ENCODE assay signal across 8 mouse cellular contexts in the genomic region with DNA sequence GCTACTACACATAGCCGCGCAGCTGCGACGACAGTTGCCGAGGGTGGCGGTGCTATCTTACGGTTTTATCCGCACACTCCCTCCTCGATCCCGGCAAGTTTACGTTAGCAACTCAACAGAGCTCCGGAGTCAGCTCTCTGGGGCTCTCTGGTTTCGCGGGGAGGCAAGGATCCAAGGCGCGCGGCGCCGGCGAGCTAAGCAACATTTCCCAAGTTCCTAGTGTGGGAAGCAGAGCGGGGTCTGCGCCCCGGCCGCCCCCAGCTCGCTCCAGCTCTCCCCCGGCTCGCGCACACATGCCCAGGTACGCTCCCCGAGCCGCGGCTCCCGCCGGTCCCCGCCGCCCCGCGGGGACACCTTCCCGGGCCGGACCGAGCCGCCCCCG. TPM values are rescaled to one million over a fixed set of nuclear protein-coding genes. Genes with fewer than 3 reads are reported as not detected.
A peak's percentile ranks its signal among the peaks of the same experiment; 100 is the strongest.
DNase-seq lines count a peak whose midpoint lies in the region; ATAC-seq and TF ChIP-seq lines count a peak whose summit lies in the region.

No protein-coding gene starts in this region.

- H3K4me2 ChIP-seq in forebrain, embryonic 14.5 days (ENCODE audit: low read length): peak overlapping the region; percentile 74
- peak overlapping the region; percentile 88 for H3K4me2 ChIP-seq in hindbrain, embryonic 16.5 days (ENCODE audit: low read length)
- peak overlapping the region; percentile 85 for H3K4me2 ChIP-seq in liver, postnatal 0 days (ENCODE audit: low read depth, low read length)

- no peaks in the 10 kb centered on the region for H3K36me3 ChIP-seq in forebrain, embryonic 14.5 days (ENCODE audit: control insufficient read depth, insufficient read depth, low read length)
- no peaks in the 10 kb centered on the region for H3K36me3 ChIP-seq in hindbrain, embryonic 16.5 days (ENCODE audit: control insufficient read depth, insufficient read depth, low read length)
- H3K36me3 ChIP-seq in liver, postnatal 0 days (replicated peaks; ENCODE audit: insufficient read depth, low read length): no peaks in the 10 kb centered on the region

- peak overlapping the region; percentile 98 for H3K4me3 ChIP-seq in lung, adult 2 months (replicated peaks; ENCODE audit: extremely low read depth, low read depth, low read length)
- H3K4me3 ChIP-seq in forebrain, embryonic 14.5 days (ENCODE audit: low read depth, low read length): peak overlapping the region; percentile 88
- peak overlapping the region; percentile 76 for H3K4me3 ChIP-seq in hindbrain, embryonic 16.5 days (ENCODE audit: low read length)
- H3K4me3 ChIP-seq in liver, postnatal 0 days (ENCODE audit: low read depth, low read length): peak overlapping the region; percentile 83

- peak; percentile 72 for DNase-seq in lung, adult 2 months
- DNase-seq in lung, postnatal 25 days (ENCODE audit: low spot score): no peak
- peak; percentile 60 for DNase-seq in adipocyte (ENCODE audit: low spot score)
- DNase-seq in forebrain, embryonic 14.5 days (ENCODE audit: low spot score): peak; percentile 44
- no peak for DNase-seq in liver, postnatal 0 days
- peak; percentile 40 to 54 for DNase-seq in right cerebral cortex, postnatal 10 days (ENCODE audit: low spot score in 2 of 2)
- no peak for DNase-seq in cerebellum, adult 11 months

- peak; percentile 60 for ATAC-seq in forebrain, embryonic 14.5 days
- peak; percentile 71 for ATAC-seq in hindbrain, embryonic 16.5 days
- peak; percentile 59 for ATAC-seq in liver, postnatal 0 days

- TF ChIP-seq EP300 in liver, postnatal 0 days (IDR thresholded peaks at IDR 0.05; ENCODE audit: low read depth): no peak

- H3K9ac ChIP-seq in forebrain, embryonic 14.5 days (ENCODE audit: low read length): peak overlapping the region; percentile 79
- peak overlapping the region; percentile 80 for H3K9ac ChIP-seq in hindbrain, embryonic 16.5 days (ENCODE audit: low read depth, low read length)
- H3K9ac ChIP-seq in liver, postnatal 0 days (replicated peaks): peak overlapping the region; percentile 95

- no peaks in the 10 kb centered on the region for H3K9me3 ChIP-seq in forebrain, embryonic 14.5 days (replicated peaks; ENCODE audit: control insufficient read depth, low read length)
- no peaks in the 10 kb centered on the region for H3K9me3 ChIP-seq in hindbrain, embryonic 16.5 days (ENCODE audit: control insufficient read depth, low read length)
- no peaks in the 10 kb centered on the region for H3K9me3 ChIP-seq in liver, postnatal 0 days (ENCODE audit: low read length)

- H3K4me1 ChIP-seq in lung, adult 2 months (ENCODE audit: control insufficient read depth, insufficient read depth, low read length): peaks cover 30% of the 10 kb centered on the region
- 0 out of 2 replicates have a peak, but pooled peaks cover 3% of the 10 kb centered on the region for H3K4me1 ChIP-seq in forebrain, embryonic 14.5 days (ENCODE audit: control insufficient read depth, insufficient read depth, low read length)
- H3K4me1 ChIP-seq in hindbrain, embryonic 16.5 days (ENCODE audit: control insufficient read depth, insufficient read depth, low read depth, low read length): peaks cover 11% of the 10 kb centered on the region
- H3K4me1 ChIP-seq in liver, postnatal 0 days (ENCODE audit: insufficient read depth): peaks cover 31% of the 10 kb centered on the region

- no peaks in the 10 kb centered on the region for H3K27me3 ChIP-seq in forebrain, embryonic 14.5 days (replicated peaks; ENCODE audit: control insufficient read depth, insufficient read depth, low read length)
- H3K27me3 ChIP-seq in hindbrain, embryonic 16.5 days (replicated peaks; ENCODE audit: control insufficient read depth, insufficient read depth, low read length): no peaks in the 10 kb centered on the region
- H3K27me3 ChIP-seq in liver, postnatal 0 days (ENCODE audit: insufficient read depth, low read length): no peaks in the 10 kb centered on the region

- under 1% methylated on average over 27 of the region's 43 CpGs for WGBS in lung, adult 2 months
- under 1% methylated on average over 38 of the region's 43 CpGs for WGBS in forebrain, embryonic 14.5 days
- WGBS in hindbrain, embryonic 16.5 days: under 1% methylated on average over 29 of the region's 43 CpGs
- WGBS in liver, postnatal 0 days (ENCODE audit: insufficient replicate concordance): 2% methylated on average over 42 of the region's 43 CpGs

- no peak; the same call in 1 of the 2 replicates for TF ChIP-seq POLR2A in lung, adult 2 months (IDR thresholded peaks at IDR 0.05; ENCODE audit: borderline replicate concordance, extremely low read depth, low read depth, low read length)

- peak overlapping the region; percentile 95 for H3K27ac ChIP-seq in forebrain, embryonic 14.5 days (ENCODE audit: low read depth, low read length)
- peak overlapping the region; percentile 93 for H3K27ac ChIP-seq in hindbrain, embryonic 16.5 days (ENCODE audit: low read depth, low read length)
- H3K27ac ChIP-seq in liver, postnatal 0 days (ENCODE audit: low read depth): peak overlapping the region; percentile 99

- TF ChIP-seq CTCF in lung, adult 2 months (IDR thresholded peaks at IDR 0.05; ENCODE audit: insufficient read depth, low read length): no peak
- TF ChIP-seq CTCF in liver, postnatal 0 days (IDR thresholded peaks at IDR 0.05; ENCODE audit: low read depth): no peak

RNA-seq across cellular contexts. Expression of a gene that starts 0.7 kb away (rescaled TPM):
- 6.3 and 18.6 TPM in 2 replicates for polyA plus RNA-seq in lung, adult 2 months (2012; rRNA removed)
- 0.82 and 1.0 TPM in 2 replicates for polyA plus RNA-seq in forebrain, embryonic 14.5 days (2014; fragmentation: Nextera tagmentation; extraction: Ambion mirVana)
- 0.91 and 2.7 TPM in 2 replicates for polyA plus RNA-seq in hindbrain, embryonic 16.5 days (2015; fragmentation: Nextera tagmentation; extraction: Ambion mirVana)
- polyA plus RNA-seq in liver, postnatal 0 days (2015; fragmentation: Nextera tagmentation; extraction: Ambion mirVana): 2.1 and 4.4 TPM in 2 replicates

RNA-seq across cellular contexts. Expression of a gene that starts 1.0 kb away (rescaled TPM):
- polyA plus RNA-seq in lung, adult 2 months (2012; rRNA removed): 219 and 296 TPM in 2 replicates
- polyA plus RNA-seq in forebrain, embryonic 14.5 days (2014; fragmentation: Nextera tagmentation; extraction: Ambion mirVana): 143 and 158 TPM in 2 replicates
- 106 and 118 TPM in 2 replicates for polyA plus RNA-seq in hindbrain, embryonic 16.5 days (2015; fragmentation: Nextera tagmentation; extraction: Ambion mirVana)
- 195 and 199 TPM in 2 replicates for polyA plus RNA-seq in liver, postnatal 0 days (2015; fragmentation: Nextera tagmentation; extraction: Ambion mirVana)

Comparison
In these comparisons a context has a peak if more than half of its experiments do, and no peak if none do; other contexts are left out.
1. DNase-seq: peak in lung, adult 2 months (single experiment), adipocyte (single experiment), forebrain, embryonic 14.5 days (single experiment) and right cerebral cortex, postnatal 10 days (2 of 2); none in lung, postnatal 25 days (single experiment), liver, postnatal 0 days (single experiment) and cerebellum, adult 11 months (single experiment).
2. Peak in every context shown above with its lines, with median percentiles within 50 percentile points of each other: H3K4me3 ChIP-seq, ATAC-seq, H3K27ac ChIP-seq, H3K4me2 ChIP-seq and H3K9ac ChIP-seq.